Mouse (Mus musculus) heart, adult 2 months (tissue): ENCODE measurements at regions not wholly inside any gene's neighbourhood (a gene's known extent, or its start where the extent isn't known, plus 50 kb on each side); places are given as distances from the start of the nearest gene placed in this dataset.

Experiments
- CTCF ChIP-seq: fragments of 200-600 bp; IDR thresholded peaks from 2 replicates; pipeline ENCODE4 v1.8.1; 2022; ENCODE audit warnings: antibody characterized with exemption, mild to moderate bottlenecking, moderate library complexity
- POLR2A ChIP-seq: fragments of 200-500 bp; IDR thresholded peaks from 2 replicates; pipeline ENCODE4 v1.6.1; 2011; ENCODE audit warnings: mild to moderate bottlenecking, low read depth, low read length, control low read depth; ENCODE audit not compliant: insufficient read depth

GRCm38 (mm10) chr1:136741061-136741460, 116.4 kb downstream of the Zfp281 start:
- TF ChIP-seq CTCF: no peak
- no peak for TF ChIP-seq POLR2A
